Mouse (Mus musculus): ENCODE data around the gene Zeb2.

The Zeb2 gene

DNA sequence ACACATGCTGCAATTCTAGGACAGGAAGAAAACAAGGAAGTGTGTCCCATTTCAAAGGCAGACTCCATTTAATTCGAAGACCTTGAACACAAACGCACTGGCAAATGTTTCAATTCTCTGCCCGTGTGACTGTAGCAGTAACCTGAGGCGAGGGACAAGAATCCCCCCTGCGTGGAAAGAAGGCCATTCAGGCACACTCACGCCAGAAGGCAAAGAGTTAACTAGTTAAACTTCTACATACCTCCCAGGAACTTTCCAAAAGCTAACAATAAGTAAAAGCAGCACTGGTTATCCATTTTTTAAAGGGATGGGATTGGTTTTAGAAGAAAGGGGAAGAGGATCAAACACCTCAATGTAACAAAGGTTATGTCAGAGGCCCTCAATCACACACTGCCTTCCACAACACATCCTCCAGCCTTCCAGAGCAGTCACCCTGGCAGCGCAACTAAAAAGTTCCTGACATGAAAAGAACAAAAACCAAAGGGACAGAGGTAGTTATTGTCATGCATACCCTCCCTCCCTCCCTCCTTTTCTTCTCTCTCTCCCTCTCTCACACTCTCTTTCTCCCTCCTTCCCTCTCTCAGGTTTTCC, 53.8 kb downstream of the Zeb2 start:
- DNase-seq (ENCODE audit: low read depth in 2 of 2, low spot score in 2 of 2) = no peak

GRCm38 (mm10) chr2:45062136-45062535, 55.1 kb downstream of the Zeb2 start:
- no peak for DNase-seq (ENCODE audit: low read depth in 2 of 2, low spot score in 2 of 2)

GRCm38 (mm10) chr2:45060768-45061167, 56.4 kb downstream of the Zeb2 start:
- no peak for DNase-seq (ENCODE audit: low read depth in 2 of 2, low spot score in 2 of 2)

DNA sequence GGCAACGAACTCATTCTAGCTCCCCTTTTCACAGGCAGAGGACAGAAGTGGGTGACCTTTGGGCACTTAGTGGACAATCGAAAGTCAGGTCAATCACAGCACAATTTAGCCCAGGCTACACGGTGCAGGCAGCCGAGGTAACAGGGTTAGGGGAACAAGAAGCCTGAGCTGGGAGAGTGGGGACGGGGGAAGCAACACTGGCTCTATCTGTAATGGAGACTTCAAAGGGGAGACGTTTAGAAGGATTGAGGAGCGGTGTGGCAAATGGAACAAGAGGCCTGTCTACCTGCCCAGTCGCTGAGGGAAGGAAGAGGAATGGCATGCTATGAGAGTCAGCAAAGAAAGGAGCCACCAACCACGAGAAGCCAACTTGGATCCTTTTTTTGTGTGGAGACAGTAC, 57.0 kb downstream of the Zeb2 start:
- DNase-seq (ENCODE audit: low read depth in 2 of 2, low spot score in 2 of 2) = no peak

DNA sequence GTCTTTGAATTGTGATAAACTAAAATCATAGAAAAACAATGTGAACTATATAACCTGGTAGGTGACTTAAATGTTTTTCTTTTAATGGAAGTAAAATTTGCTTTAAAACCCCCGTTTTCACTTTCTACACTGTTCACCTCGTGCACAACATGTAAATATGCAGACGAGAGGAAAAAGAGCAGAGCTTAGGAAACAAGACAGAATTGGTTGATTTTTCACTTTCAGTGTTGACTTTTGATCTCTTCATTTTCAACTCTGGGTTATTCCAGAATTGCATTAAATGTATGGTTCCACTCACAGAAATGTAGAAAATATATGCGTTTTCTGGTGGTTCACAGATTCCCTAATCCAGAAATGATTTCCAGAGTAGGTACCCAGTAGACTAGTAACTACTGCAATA, 57.6 kb downstream of the Zeb2 start:
- no peak for DNase-seq (ENCODE audit: low read depth in 2 of 2, low spot score in 2 of 2)

DNA sequence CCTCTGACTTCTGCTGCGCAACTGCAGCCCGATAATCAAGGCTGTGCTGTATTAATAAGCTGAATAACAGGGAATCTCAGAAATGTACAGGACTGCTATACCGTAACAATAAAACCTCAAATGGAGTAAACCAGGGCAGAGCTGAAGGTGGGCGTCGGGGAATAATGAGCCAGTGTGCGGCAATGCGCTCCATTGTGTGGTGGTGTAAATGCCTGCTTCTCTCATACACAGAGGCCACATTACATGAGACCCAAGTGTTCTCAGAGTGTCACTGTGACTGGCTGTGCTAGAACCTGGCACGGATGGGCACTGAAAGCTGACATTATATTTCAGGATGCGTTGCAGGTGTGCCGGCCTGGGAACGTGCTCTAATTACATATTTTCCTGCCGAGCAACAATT, 58.2 kb downstream of the Zeb2 start:
- DNase-seq (ENCODE audit: low read depth in 2 of 2, low spot score in 2 of 2) = no peak

GRCm38 (mm10) chr2:45058183-45058582, 59.0 kb downstream of the Zeb2 start:
- no peak for DNase-seq (ENCODE audit: low read depth in 2 of 2, low spot score in 2 of 2)

- no peak for DNase-seq (ENCODE audit: low read depth in 2 of 2, low spot score in 2 of 2)
These were observed 60.2 kb downstream of the Zeb2 start for GRCm38 (mm10) chr2:45056856-45057562.

- DNase-seq (ENCODE audit: low read depth in 2 of 2, low spot score in 2 of 2) = no peak
These were observed 61.3 kb downstream of the Zeb2 start for GRCm38 (mm10) chr2:45055926-45056325.

DNA sequence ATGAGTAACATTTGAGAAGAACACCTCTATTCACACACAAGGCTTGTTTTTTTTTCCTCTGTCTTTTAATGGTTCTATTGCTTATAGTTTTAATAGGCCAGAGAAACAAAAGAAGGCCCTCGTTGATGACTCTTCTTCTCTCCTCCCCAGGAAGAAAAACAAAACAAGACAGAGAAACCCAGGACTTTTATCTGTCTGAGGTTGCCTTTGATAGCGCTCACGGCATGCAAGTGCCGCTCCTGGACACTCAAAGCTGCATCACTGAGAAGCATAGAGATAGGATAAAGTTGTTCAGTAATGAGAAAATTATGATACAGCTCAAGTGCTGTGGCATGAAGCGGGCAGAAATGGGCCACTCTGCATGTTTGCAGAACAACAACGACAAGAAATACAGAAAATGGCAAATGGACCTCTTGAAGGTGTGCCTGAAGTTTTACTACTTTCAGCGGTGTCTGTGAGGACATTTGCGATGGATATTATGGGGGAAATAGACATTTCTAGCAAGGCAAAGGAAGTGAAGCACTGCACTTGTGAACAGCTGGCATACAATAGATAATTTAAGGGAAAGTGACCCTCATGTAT, 62.1 kb downstream of the Zeb2 start:
- no peak for DNase-seq (ENCODE audit: low read depth in 2 of 2, low spot score in 2 of 2)

DNA sequence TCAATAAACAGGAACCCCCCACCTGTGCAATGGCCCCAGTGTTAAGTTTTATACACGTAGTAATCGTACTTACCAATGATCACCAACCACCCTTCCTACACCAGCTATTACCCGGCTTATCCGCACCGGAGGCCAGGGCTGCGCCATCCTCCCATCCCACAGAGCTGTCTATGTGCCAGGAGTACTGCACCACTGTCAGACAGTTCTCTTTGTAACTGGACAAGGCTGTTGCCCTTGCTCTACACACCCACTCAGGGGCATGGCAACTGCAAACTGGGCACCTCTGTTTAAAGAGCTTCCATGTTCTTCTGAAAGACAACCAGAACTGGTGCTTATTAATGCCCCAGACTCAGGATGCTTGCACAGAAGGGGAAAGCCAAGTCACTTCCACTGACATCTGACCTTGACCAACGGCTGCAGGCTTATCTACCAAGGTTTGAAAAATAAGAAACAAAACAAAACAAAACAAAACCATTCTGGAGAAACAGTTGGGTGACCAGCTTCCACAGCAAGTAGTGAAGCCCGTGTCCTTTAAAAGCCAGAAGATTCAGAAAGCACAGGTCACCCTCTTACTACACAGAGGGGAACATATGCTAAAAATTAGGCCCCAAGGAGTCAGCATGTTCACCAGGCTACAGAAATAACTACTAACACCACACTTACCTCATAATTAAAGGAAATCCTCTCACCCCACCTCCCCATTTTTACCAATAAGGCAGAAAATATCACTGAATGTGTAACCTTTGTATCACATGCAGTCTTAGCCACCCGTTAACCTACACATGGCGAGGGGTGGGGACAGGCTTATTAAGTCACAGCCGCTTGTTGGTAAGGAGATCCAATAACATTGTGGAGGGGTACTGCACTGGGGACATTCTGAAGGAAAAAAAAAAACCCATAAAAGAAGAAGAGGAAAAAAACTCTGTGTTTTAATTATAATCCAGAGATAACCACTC, 62.8 kb downstream of the Zeb2 start:
- no peak for DNase-seq (ENCODE audit: low read depth in 2 of 2, low spot score in 2 of 2)

DNA sequence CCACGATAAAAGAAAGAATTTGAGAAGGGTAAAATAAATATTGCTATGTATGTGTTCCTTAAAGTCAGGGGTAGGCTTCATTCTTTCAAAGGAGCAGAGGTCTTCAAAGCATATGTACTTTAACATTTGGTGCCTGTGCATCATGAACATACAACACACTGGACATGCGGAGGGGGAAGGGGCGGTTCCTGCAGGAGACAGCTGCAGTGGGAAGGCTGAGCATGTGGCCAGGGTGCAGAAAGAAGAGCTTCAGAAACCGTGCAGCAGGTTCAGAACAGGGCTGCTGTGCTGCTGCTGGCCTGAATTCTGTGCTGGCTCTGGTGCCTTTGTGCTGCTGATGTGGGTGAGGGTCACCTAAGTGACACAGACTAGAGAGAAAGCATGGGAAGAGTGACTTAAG, 64.6 kb downstream of the Zeb2 start:
- no peak for DNase-seq (ENCODE audit: low read depth in 2 of 2, low spot score in 2 of 2)

GRCm38 (mm10) chr2:45051321-45051720, 65.9 kb downstream of the Zeb2 start:
- no peak for DNase-seq (ENCODE audit: low read depth in 2 of 2, low spot score in 2 of 2)

DNA sequence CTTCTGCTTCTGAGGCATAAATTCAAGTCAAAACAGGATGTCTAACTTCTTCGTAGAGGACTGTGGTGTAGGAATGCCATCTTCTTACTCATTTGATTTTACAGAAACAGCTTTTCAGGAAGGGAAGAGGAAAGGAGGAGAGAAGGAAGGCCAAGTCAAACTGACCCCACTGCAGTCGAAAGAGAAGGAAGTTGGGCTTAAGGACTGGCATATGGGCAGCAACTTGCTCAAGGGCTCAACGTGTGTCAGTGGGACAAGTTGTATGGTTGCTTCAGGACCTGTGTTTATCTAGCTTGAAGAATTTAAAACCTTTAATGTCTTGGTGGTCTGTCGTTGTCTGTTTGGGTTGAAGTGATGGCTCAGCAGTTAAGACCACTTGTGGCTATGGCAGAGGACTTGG, 67.3 kb downstream of the Zeb2 start:
- DNase-seq (ENCODE audit: low read depth in 2 of 2, low spot score in 2 of 2) = no peak

DNA sequence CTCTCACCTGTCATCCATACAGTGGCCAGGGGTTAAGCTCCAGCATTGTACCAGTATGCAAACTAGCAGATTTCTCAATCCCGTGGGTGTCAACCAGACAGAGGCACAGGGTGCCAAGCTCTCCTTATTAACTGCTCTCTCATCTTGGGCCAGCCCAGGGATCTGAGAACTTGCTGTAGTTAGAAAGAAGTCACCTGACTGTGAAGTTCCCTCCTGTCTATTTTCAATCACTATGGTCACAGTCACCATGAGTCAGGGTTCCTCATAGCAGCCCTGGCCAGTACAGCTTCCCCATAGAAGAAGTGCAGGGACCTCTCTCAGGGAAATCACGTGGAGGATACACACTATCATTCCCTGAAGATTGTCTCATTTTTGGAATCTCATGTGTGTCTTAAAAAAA, 67.9 kb downstream of the Zeb2 start:
- no peak for DNase-seq (ENCODE audit: low read depth in 2 of 2, low spot score in 2 of 2)

- DNase-seq (ENCODE audit: low read depth in 2 of 2, low spot score in 2 of 2) = no peak
These were observed 76.4 kb downstream of the Zeb2 start for GRCm38 (mm10) chr2:45040706-45041312.

- DNase-seq (ENCODE audit: low read depth in 2 of 2, low spot score in 2 of 2) = no peak
These were observed 77.7 kb downstream of the Zeb2 start for GRCm38 (mm10) chr2:45039503-45039902.

GRCm38 (mm10) chr2:45028091-45028638, 89.0 kb downstream of the Zeb2 start:
- DNase-seq (ENCODE audit: low read depth in 2 of 2, low spot score in 2 of 2) = no peak

DNA sequence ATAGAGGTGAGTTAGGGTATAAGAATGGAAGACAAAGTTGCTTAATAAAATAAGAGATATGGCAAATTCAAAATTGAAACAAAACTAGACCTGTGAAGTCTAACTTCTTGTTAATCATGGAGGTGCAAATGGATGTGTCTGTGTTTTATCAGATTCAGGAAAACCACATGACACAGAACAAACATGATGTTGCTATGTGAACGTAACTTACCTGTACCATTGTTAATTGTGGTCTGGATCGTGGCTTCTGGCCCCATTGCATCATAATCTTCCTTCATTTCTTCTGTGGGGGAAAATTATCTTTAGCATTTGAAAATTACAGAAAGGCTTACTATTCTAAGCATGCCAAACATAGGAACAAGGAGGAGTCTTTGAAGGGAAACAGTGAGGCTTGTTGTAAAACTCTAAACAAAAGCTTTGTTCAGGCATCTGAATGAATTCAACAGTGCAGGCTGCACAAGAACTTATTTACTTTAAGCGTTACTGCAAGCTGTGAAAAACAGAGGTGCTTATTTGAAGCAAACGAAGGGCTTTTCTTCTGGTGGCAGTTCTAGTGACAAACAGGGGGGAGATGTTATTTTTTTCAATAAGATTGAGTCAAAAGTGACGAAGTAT, 99.9 kb downstream of the Zeb2 start:
- DNase-seq (ENCODE audit: low read depth in 2 of 2, low spot score in 2 of 2) = no peak

- DNase-seq (ENCODE audit: low read depth in 2 of 2, low spot score in 2 of 2) = no peak
These were observed 103.9 kb downstream of the Zeb2 start for GRCm38 (mm10) chr2:45013325-45013724.

Measured in CD8-positive naive resting alpha-beta T cell, adult 2 months (primary cell).